Mouse (Mus musculus) liver, embryonic 13.5 days (tissue): ENCODE data around the gene Col4a2. TPM values are rescaled to one million over a fixed set of nuclear protein-coding genes. Genes with fewer than 3 reads are reported as not detected.

Experiments
- polyA plus RNA-seq: library from polyadenylated mRNA; unstranded; fragments of >200 nt; fragmentation: Nextera tagmentation; extraction: Ambion mirVana; gene quantifications from 2 replicates; pipeline ENCODE4 v1.2.1, GENCODE M21; 2015

Col4a2 gene
- polyA plus RNA-seq, 1 experiment from 2014 or later = 5.4 TPM

Other genes starting within 250 kb of the Col4a2 start
- 14.3 and 18.2 TPM in 2 replicates for gene Col4a1, start within 50 bp of the Col4a2 start, polyA plus RNA-seq
- 3.1 and 3.5 TPM in 2 replicates for gene Rab20, start 165.9 kb downstream of the Col4a2 start, polyA plus RNA-seq
- 39.6 and 40.4 TPM in 2 replicates for gene Naxd, start 184.7 kb downstream of the Col4a2 start, polyA plus RNA-seq
- 17.9 and 19.4 TPM in 2 replicates for gene Cars2, start 238.0 kb downstream of the Col4a2 start, polyA plus RNA-seq
- gene Ing1, start 242.8 kb downstream of the Col4a2 start, polyA plus RNA-seq = 16.3 and 16.5 TPM in 2 replicates